Mouse (Mus musculus) liver, embryonic 14.5 days (tissue): ENCODE results near the gene Ubap1l. TPM values are rescaled to one million over a fixed set of nuclear protein-coding genes. Genes with fewer than 3 reads are reported as not detected.
"Not testable (repeated sequence)": the region's sequence is repeated elsewhere in the genome, so short reads cannot be mapped to it uniquely, and the experiment has no call there.

ENCODE experiments used
- ATAC-seq: fragments of 200-750 bp; cut with Nextera tagmentation; 2 replicates; pipeline ENCODE4 v1.8.0; 2017; ENCODE audit warnings: moderate number of reproducible peaks, mild to moderate bottlenecking, moderate library complexity; ENCODE audit not compliant: insufficient read depth
- DNase-seq, 3 experiments: peaks; one replicate each; pipeline ENCODE4 v3.0.0-alpha.2; 2012 to 2013; ENCODE audit warnings: low read depth in 3 of 3, low spot score in 3 of 3
- H3K27ac ChIP-seq: fragments of 300-500 bp; sonication (generic); 2 replicates; pipeline ENCODE4 v1.5.1; 2014; ENCODE audit warnings: moderate library complexity, mild to moderate bottlenecking, control low read depth, inconsistent platforms
- H3K27me3 ChIP-seq: fragments of 300-500 bp; sonication (generic); 2 replicates; pipeline ENCODE4 v1.6.1; 2014; ENCODE audit warnings: mild to moderate bottlenecking, low read length, moderate library complexity; ENCODE audit not compliant: control insufficient read depth, insufficient read depth
- H3K36me3 ChIP-seq: fragments of 300-500 bp; sonication (generic); replicated peaks from 2 replicates; pipeline ENCODE4 v1.6.1; 2014; ENCODE audit warnings: low read depth; ENCODE audit not compliant: control insufficient read depth, insufficient read depth
- H3K4me1 ChIP-seq, 2 experiments: fragments of 200-500 bp in 1 of 2; fragments of 300-500 bp in 1 of 2; sonication (generic) in 1 of 2; replicated peaks; 2 replicates each; pipeline ENCODE4 v1.6.1; 2012 to 2014; ENCODE audit warnings: antibody characterized with exemption in 1 of 2, inconsistent platforms in 1 of 2, low read length in 1 of 2; ENCODE audit not compliant: control insufficient read depth in 2 of 2, insufficient read depth in 2 of 2
- H3K4me2 ChIP-seq: fragments of 300-500 bp; sonication (generic); 2 replicates; pipeline ENCODE4 v1.6.1; 2014; ENCODE audit warnings: low read depth, mild to moderate bottlenecking, control low read depth, moderate library complexity
- H3K4me3 ChIP-seq, 2 experiments: fragments of 200-500 bp in 1 of 2; fragments of 300-500 bp in 1 of 2; sonication (generic) in 1 of 2; 2 replicates each; pipeline ENCODE4 v1.5.1; 2012 to 2014; ENCODE audit warnings: low read depth in 2 of 2, low read length in 2 of 2, mild to moderate bottlenecking in 2 of 2, control low read depth in 1 of 2, inconsistent platforms in 1 of 2, moderate library complexity in 1 of 2; ENCODE audit not compliant: insufficient read depth in 1 of 2
- H3K9ac ChIP-seq: fragments of 300-500 bp; sonication (generic); replicated peaks from 2 replicates; pipeline ENCODE4 v1.6.1; 2014; ENCODE audit warnings: mild to moderate bottlenecking, control low read depth, moderate library complexity
- H3K9me3 ChIP-seq: fragments of 300-500 bp; sonication (generic); 2 replicates; pipeline ENCODE4 v1.6.1; 2016; ENCODE audit warnings: low read length, mixed read lengths; ENCODE audit not compliant: control insufficient read depth
- CTCF ChIP-seq: IDR thresholded peaks from 2 replicates; pipeline ENCODE4 v1.5.1; 2016; ENCODE audit warnings: antibody characterized with exemption, low read depth, control low read depth
- EP300 ChIP-seq: IDR thresholded peaks from 2 replicates; pipeline ENCODE4 v1.6.1; 2016; ENCODE audit warnings: antibody characterized with exemption, low read depth
- WGBS: fragments of 180-500 bp; shearing (Covaris S2); extraction: QIAGEN DNeasy Blood & Tissue Kit; methylation state at CpG from one replicate; pipeline ENCODE4 v1.1.7; 2014; ENCODE audit not compliant: insufficient replicate concordance; 5-methylcytosine and 5-hydroxymethylcytosine counted together
- polyA plus RNA-seq, 2 experiments: library from polyadenylated mRNA; depleted of rRNA in 1 of 2; stranded (reverse) in 1 of 2; unstranded in 1 of 2; fragments of >200 nt; fragmentation: Nextera tagmentation in 1 of 2; extraction: Ambion mirVana in 1 of 2; gene quantifications; 2 replicates each; pipeline versions ENCODE4 v1.2.1 to v1.2.3; 2012 to 2014

Gene Ubap1l
- polyA plus RNA-seq, 2 experiments = 0.10 to 0.13 TPM

GRCm38 (mm10) chr9:65327371-65327770, 33.5 kb upstream of the Ubap1l start:
- Histone ChIP-seq H3K36me3 (peaks cover 24% of the 10 kb centered on the region), H3K27ac (no peak overlapping the region), H3K4me2 (no peak overlapping the region), H3K4me3 (no peak overlapping the region), H3K9me3 (no peaks in the 10 kb centered on the region), H3K9ac (no peak overlapping the region), H3K27me3 (no peaks in the 10 kb centered on the region), H3K4me1 (no peaks in the 10 kb centered on the region)
- no peak for ATAC-seq
- WGBS = 84% methylated on average over 2 of the region's 2 CpGs
- TF ChIP-seq EP300 = no peak
- no peak for TF ChIP-seq CTCF
- no peak for DNase-seq

GRCm38 (mm10) chr9:65333958-65334357, 26.9 kb upstream of the Ubap1l start:
- H3K9ac ChIP-seq = no peak overlapping the region
- no peak for TF ChIP-seq CTCF
- TF ChIP-seq EP300 = no peak
- no peaks in the 10 kb centered on the region for H3K9me3 ChIP-seq
- no peak overlapping the region for H3K27ac ChIP-seq
- H3K4me3 ChIP-seq = no peak overlapping the region
- no peaks in the 10 kb centered on the region; the same call in none of the 2 replicates for H3K36me3 ChIP-seq
- no peaks in the 10 kb centered on the region for H3K27me3 ChIP-seq
- DNase-seq (no peak), ATAC-seq (no peak)
- H3K4me2 ChIP-seq = no peak overlapping the region
- H3K4me1 ChIP-seq = no peaks in the 10 kb centered on the region
- WGBS = 86% methylated on average over 5 of the region's 5 CpGs

- ATAC-seq (no peak), DNase-seq (no peak)
- Histone ChIP-seq H3K4me1 (no peaks in the 10 kb centered on the region), H3K9me3 (no peaks in the 10 kb centered on the region), H3K4me3 (no peak overlapping the region), H3K36me3 (no peaks in the 10 kb centered on the region), H3K27ac (no peak overlapping the region), H3K9ac (no peak overlapping the region), H3K27me3 (no peaks in the 10 kb centered on the region), H3K4me2 (no peak overlapping the region)
- 63% methylated on average over 4 of the region's 4 CpGs for WGBS
- TF ChIP-seq CTCF = no peak
- TF ChIP-seq EP300 = no peak
Measured at GRCm38 (mm10) chr9:65339146-65339545, 21.7 kb upstream of the Ubap1l start.

- 68% methylated on average over 2 of the region's 2 CpGs for whole genome bisulfite sequencing
- no peaks in the 10 kb centered on the region for H3K27me3 ChIP-seq
- no peak overlapping the region for H3K9ac ChIP-seq
- no peaks in the 10 kb centered on the region for H3K9me3 ChIP-seq
- ATAC-seq (no peak), DNase-seq (no peak)
- no peak overlapping the region for H3K4me3 ChIP-seq
- H3K4me2 ChIP-seq = no peak overlapping the region
- no peaks in the 10 kb centered on the region for H3K36me3 ChIP-seq
- H3K27ac ChIP-seq = no peak overlapping the region
- TF ChIP-seq EP300 (no peak), CTCF (no peak)
- H3K4me1 ChIP-seq = no peaks in the 10 kb centered on the region
Measured at GRCm38 (mm10) chr9:65340414-65340813, 20.4 kb upstream of the Ubap1l start.

GRCm38 (mm10) chr9:65345439-65345838, 15.4 kb upstream of the Ubap1l start:
- H3K36me3 ChIP-seq, ATAC-seq, DNase-seq, H3K9me3 ChIP-seq, H3K27me3 ChIP-seq: not testable (repeated sequence)
- peak overlapping the region; percentile 9 for H3K9ac ChIP-seq
- peak overlapping the region; percentile 96 for H3K4me2 ChIP-seq
- WGBS = 69% methylated on average over 11 of the region's 11 CpGs
- peak overlapping the region; percentile 77 to 81 for H3K4me3 ChIP-seq
- H3K27ac ChIP-seq = peak overlapping the region; percentile 83
- peaks cover 9 to 10% of the 10 kb centered on the region in 2 experiments for H3K4me1 ChIP-seq
